Mouse (Mus musculus): ENCODE measurements around the gene Stmn3. TPM values are rescaled to one million over a fixed set of nuclear protein-coding genes. Genes with fewer than 3 reads are reported as not detected.

Stmn3 gene
- total and polyA plus RNA-seq, 3 experiments: not detected

DNA sequence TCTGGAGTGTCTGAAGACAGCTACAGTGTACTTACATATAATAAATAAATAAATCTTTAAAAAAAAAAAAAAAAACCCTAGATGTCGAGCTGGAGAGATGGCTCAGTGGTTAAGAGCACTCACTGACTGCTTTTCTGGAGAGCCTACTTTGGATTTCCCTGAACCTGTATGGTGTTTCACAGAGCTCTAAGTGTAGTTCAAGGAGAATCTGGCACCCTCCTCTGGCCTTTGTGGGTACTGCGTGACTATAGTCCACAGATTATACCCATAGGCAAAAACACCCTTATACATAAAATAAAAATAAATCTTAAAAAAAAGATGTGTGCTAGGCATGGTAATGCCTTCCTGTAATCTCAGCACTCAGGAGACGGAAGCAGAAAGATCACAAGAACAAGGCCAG lies 19.7 kb upstream of the Stmn3 start:
- Histone ChIP-seq H3K27me3 (ENCODE audit: control insufficient read depth in 1 of 2, insufficient read depth in 2 of 2, low read length in 2 of 2) (no peaks in the 10 kb centered on the region), H3K79me2 (ENCODE audit: control insufficient read depth, insufficient read depth, low read length, poor library complexity) (no peaks in the 10 kb centered on the region), H3K4me1 (ENCODE audit: control insufficient read depth in 1 of 2, insufficient read depth in 2 of 2, low read length in 2 of 2) (no peaks in the 10 kb centered on the region), H3K9me3 (replicated peaks; ENCODE audit: insufficient read depth, low read length) (no peaks in the 10 kb centered on the region; the same call in 1 of the 2 replicates), H3K36me3 (ENCODE audit: control insufficient read depth in 1 of 2, insufficient read depth in 2 of 2, low read length in 2 of 2) (peaks cover 0 to 30% of the 10 kb centered on the region in 2 experiments; a peak in 2 of 4 replicates), H3K27ac (ENCODE audit: control insufficient read depth, low read depth, low read length) (no peak overlapping the region), H3K9ac (ENCODE audit: control insufficient read depth, low read depth, low read length, poor library complexity, severe bottlenecking) (no peak overlapping the region), H3K4me3 (ENCODE audit: control insufficient read depth in 1 of 2, insufficient read depth in 1 of 2, low read depth in 2 of 2, low read length in 2 of 2) (no peak overlapping the region)
- TF ChIP-seq SMC3 (IDR thresholded peaks at IDR 0.05; ENCODE audit: low read depth, low read length): peak; percentile 85
- peak; percentile 70 for TF ChIP-seq RAD21 (IDR thresholded peaks at IDR 0.05; ENCODE audit: low read depth, low read length)
- no peak for TF ChIP-seq MEF2A (IDR thresholded peaks at IDR 0.05; ENCODE audit: extremely low read depth, insufficient replicate concordance, low read depth, low read length, poor library complexity, severe bottlenecking)
- TF ChIP-seq ZC3H11A (IDR thresholded peaks at IDR 0.05; ENCODE audit: low read depth, low read length): peak; percentile 63
- peak; percentile 60 to 74 (median 74) for TF ChIP-seq CTCF (IDR thresholded peaks at IDR 0.05 in 2 of 3, conservative IDR thresholded peaks at IDR 0.05 in 1 of 3; ENCODE audit: control insufficient read depth in 1 of 3, insufficient read depth in 1 of 3, low read depth in 2 of 3, low read length in 3 of 3, poor library complexity in 1 of 3, severe bottlenecking in 1 of 3)
- DNase-seq (ENCODE audit: low read depth, low spot score): peak; percentile 74

DNA sequence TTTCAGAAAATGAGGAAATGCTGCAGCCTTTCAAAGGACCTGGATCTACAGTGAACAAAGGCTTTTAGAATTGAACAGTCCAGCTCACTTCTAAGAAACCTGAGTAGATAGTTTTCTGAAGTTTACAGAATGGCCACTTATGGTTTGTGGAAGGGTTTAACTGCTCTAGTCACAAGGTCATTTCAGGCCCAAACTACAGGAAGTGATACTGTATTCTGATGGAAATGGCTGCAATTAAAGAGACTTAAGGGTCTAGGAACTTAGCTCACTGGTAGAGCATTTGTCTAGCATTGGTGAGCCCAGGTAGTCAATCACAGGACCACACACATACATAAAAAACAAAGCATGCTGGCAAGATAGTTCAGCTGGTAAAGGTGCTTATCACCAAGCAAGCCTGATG lies 18.2 kb upstream of the Stmn3 start:
- no peaks in the 10 kb centered on the region for H3K79me2 ChIP-seq (ENCODE audit: control insufficient read depth, insufficient read depth, low read length, poor library complexity)
- TF ChIP-seq ETS1 (IDR thresholded peaks at IDR 0.05; ENCODE audit: low read depth, low read length) (no peak), CHD2 (IDR thresholded peaks at IDR 0.05; ENCODE audit: low read length) (no peak), E2F4 (IDR thresholded peaks at IDR 0.05; ENCODE audit: borderline replicate concordance, low read depth, low read length) (no peak), TBP (IDR thresholded peaks at IDR 0.05; ENCODE audit: low read depth, low read length) (no peak), CHD1 (IDR thresholded peaks at IDR 0.05; ENCODE audit: low read depth, low read length) (no peak), MAZ (IDR thresholded peaks at IDR 0.05; ENCODE audit: low read depth, low read length) (no peak), TCF12 (IDR thresholded peaks at IDR 0.05; ENCODE audit: low read depth, low read length) (no peak), USF1 (IDR thresholded peaks at IDR 0.05; ENCODE audit: low read depth, low read length) (no peak), MEF2A (IDR thresholded peaks at IDR 0.05; ENCODE audit: extremely low read depth, insufficient replicate concordance, low read depth, low read length, poor library complexity, severe bottlenecking) (no peak), GABPA (IDR thresholded peaks at IDR 0.05; ENCODE audit: low read depth, low read length) (no peak), MAX (IDR thresholded peaks at IDR 0.05; ENCODE audit: low read length) (no peak), ZMIZ1 (IDR thresholded peaks at IDR 0.05; ENCODE audit: low read depth, low read length) (no peak), TAL1 (IDR thresholded peaks at IDR 0.05; ENCODE audit: low read length) (no peak), KAT2A (conservative IDR thresholded peaks at IDR 0.05; ENCODE audit: low read depth, low read length) (no peak), SIN3A (IDR thresholded peaks at IDR 0.05; ENCODE audit: low read length) (no peak)
- no peak overlapping the region for H3K4me3 ChIP-seq (ENCODE audit: control insufficient read depth in 1 of 2, insufficient read depth in 1 of 2, low read depth in 2 of 2, low read length in 2 of 2)
- H3K9me3 ChIP-seq (replicated peaks; ENCODE audit: insufficient read depth, low read length): no peaks in the 10 kb centered on the region; the same call in 1 of the 2 replicates
- H3K27me3 ChIP-seq (ENCODE audit: control insufficient read depth in 1 of 2, insufficient read depth in 2 of 2, low read length in 2 of 2): no peaks in the 10 kb centered on the region
- H3K4me1 ChIP-seq (ENCODE audit: control insufficient read depth in 1 of 2, insufficient read depth in 2 of 2, low read length in 2 of 2): no peaks in the 10 kb centered on the region
- no peak overlapping the region for H3K9ac ChIP-seq (ENCODE audit: control insufficient read depth, low read depth, low read length, poor library complexity, severe bottlenecking)
- H3K36me3 ChIP-seq (ENCODE audit: control insufficient read depth in 1 of 2, insufficient read depth in 2 of 2, low read length in 2 of 2): peaks cover 0 to 25% of the 10 kb centered on the region in 2 experiments; a peak in 2 of 4 replicates
- DNase-seq (ENCODE audit: low read depth, low spot score): no peak
- no peak overlapping the region for H3K27ac ChIP-seq (ENCODE audit: control insufficient read depth, low read depth, low read length)

Data from MEL (cell line).